ENCODE assay signal across 11 mouse cellular contexts in genomic region chr1:44437822-44438221, GRCm38 (mm10).
DNase-seq lines count a peak whose midpoint lies in the region; ATAC-seq and TF ChIP-seq lines count a peak whose summit lies in the region.
"Had no signal": no experiment of that assay in that cellular context is flagged by ENCODE, and none has a peak within 500 bp of the region (broad histone marks: within the 10 kb centered on the region; RNA-seq: fewer than 3 reads in every experiment).

No protein-coding gene starts in this region.

- in situ Hi-C loops in Patski (cut with MboI; ENCODE audit: low pct_unique_long_range_greater_than_20kb): no loop called here

- H3K4me1 ChIP-seq in heart, embryonic 12.5 days (replicated peaks): no peaks in the 10 kb centered on the region
- no peaks in the 10 kb centered on the region for H3K4me1 ChIP-seq in midbrain, embryonic 14.5 days (ENCODE audit: control insufficient read depth, insufficient read depth, low read length)
- no peaks in the 10 kb centered on the region for H3K4me1 ChIP-seq in midbrain, embryonic 15.5 days
- H3K4me1 ChIP-seq: limb, embryonic 13.5 days had no signal

- 66% methylated on average over 2 of the region's 2 CpGs for WGBS in heart, embryonic 12.5 days
- 75% methylated on average over 2 of the region's 2 CpGs for WGBS in midbrain, embryonic 14.5 days
- 75% methylated on average over 2 of the region's 2 CpGs for WGBS in midbrain, embryonic 15.5 days

- no peak for ATAC-seq in heart, embryonic 12.5 days (ENCODE audit: insufficient number of reproducible peaks, low FRiP score)
- no peak for ATAC-seq in midbrain, embryonic 14.5 days (ENCODE audit: low FRiP score, low TSS enrichment)
- no peak for ATAC-seq in midbrain, embryonic 15.5 days (replicated peaks)
- no peak for ATAC-seq in Patski
- no peak for ATAC-seq in activated CD4-positive, CD25-positive, alpha-beta regulatory T cell, adult 4 months

- H3K36me3 ChIP-seq in heart, embryonic 12.5 days: no peaks in the 10 kb centered on the region
- H3K36me3 ChIP-seq in midbrain, embryonic 14.5 days (ENCODE audit: control insufficient read depth, insufficient read depth, low read length): no peaks in the 10 kb centered on the region
- H3K36me3 ChIP-seq in midbrain, embryonic 15.5 days (replicated peaks): no peaks in the 10 kb centered on the region
- H3K36me3 ChIP-seq: limb, embryonic 13.5 days had no signal

- POLR2A ChIA-PET in Patski (lab: Charles Lee): no interaction called here

- peak; percentile 34 for DNase-seq in heart, adult 11 months
- peak; percentile 11 for DNase-seq in midbrain, embryonic 14.5 days
- DNase-seq in Patski (ENCODE audit: low read depth, low spot score): no peak
- peak; percentile 1 for DNase-seq in lung, postnatal 10 days
- no peak for DNase-seq in layer of hippocampus, postnatal 14 days (ENCODE audit: low spot score in 2 of 2)
- DNase-seq: right cerebral cortex, adult 18-20 months; thymus, adult 2 months had no signal

- CTCF ChIA-PET in Patski (lab: Charles Lee): interaction anchor here (0.8 kb wide), 1 partner anchor 26 kb away, joined by 3 read pairs; no protein-coding TSS in a partner anchor

- peak; percentile 34 for TF ChIP-seq CTCF in Patski (IDR thresholded peaks at IDR 0.05)

- H3K27ac ChIP-seq in heart, embryonic 12.5 days (ENCODE audit: poor library complexity, severe bottlenecking): no peak overlapping the region
- H3K27ac ChIP-seq in midbrain, embryonic 14.5 days (replicated peaks; ENCODE audit: low read depth, low read length): no peak overlapping the region
- H3K27ac ChIP-seq in midbrain, embryonic 15.5 days: no peak overlapping the region
- H3K27ac ChIP-seq: limb, embryonic 13.5 days had no signal

- H3K4me3 ChIP-seq in heart, embryonic 12.5 days: no peak overlapping the region
- no peak overlapping the region for H3K4me3 ChIP-seq in midbrain, embryonic 14.5 days (replicated peaks; ENCODE audit: low read depth, low read length)
- no peak overlapping the region for H3K4me3 ChIP-seq in midbrain, embryonic 15.5 days
- H3K4me3 ChIP-seq: limb, embryonic 13.5 days had no signal

- H3K9ac ChIP-seq in heart, embryonic 12.5 days: no peak overlapping the region
- H3K9ac ChIP-seq in midbrain, embryonic 14.5 days (replicated peaks; ENCODE audit: low read length): no peak overlapping the region
- H3K9ac ChIP-seq in midbrain, embryonic 15.5 days: no peak overlapping the region
- H3K9ac ChIP-seq: limb, embryonic 13.5 days had no signal

- no peaks in the 10 kb centered on the region for H3K27me3 ChIP-seq in heart, embryonic 12.5 days (replicated peaks)
- H3K27me3 ChIP-seq in midbrain, embryonic 14.5 days (ENCODE audit: control insufficient read depth, insufficient read depth, low read length): no peaks in the 10 kb centered on the region
- no peaks in the 10 kb centered on the region for H3K27me3 ChIP-seq in midbrain, embryonic 15.5 days (replicated peaks)
- H3K27me3 ChIP-seq in Patski: no peaks in the 10 kb centered on the region
- H3K27me3 ChIP-seq: limb, embryonic 13.5 days had no signal

- H3K9me3 ChIP-seq in heart, embryonic 12.5 days (replicated peaks): no peaks in the 10 kb centered on the region
- no peaks in the 10 kb centered on the region for H3K9me3 ChIP-seq in midbrain, embryonic 14.5 days (ENCODE audit: control insufficient read depth, low read length)
- no peaks in the 10 kb centered on the region for H3K9me3 ChIP-seq in midbrain, embryonic 15.5 days
- H3K9me3 ChIP-seq: limb, embryonic 13.5 days had no signal

- H3K4me2 ChIP-seq in heart, embryonic 12.5 days: no peak overlapping the region
- H3K4me2 ChIP-seq in midbrain, embryonic 14.5 days (ENCODE audit: low read length): no peak overlapping the region
- H3K4me2 ChIP-seq in midbrain, embryonic 15.5 days: no peak overlapping the region
- H3K4me2 ChIP-seq: limb, embryonic 13.5 days had no signal

Comparison
In these comparisons a context has a peak if more than half of its experiments do, and no peak if none do; other contexts are left out.
1. DNase-seq: peak in heart, adult 11 months (single experiment), midbrain, embryonic 14.5 days (single experiment) and lung, postnatal 10 days (single experiment); none in Patski (single experiment) and layer of hippocampus, postnatal 14 days (0 of 2).